Mouse (Mus musculus) T-cell, adult 66 days (primary cell): ENCODE measurements around the gene Nutf2-ps1. TPM values are rescaled to one million over a fixed set of nuclear protein-coding genes. Genes with fewer than 3 reads are reported as not detected.

Experiments used
- total RNA-seq, 2 experiments: library from RNA; stranded (reverse); gene quantifications; 3 replicates in 1 of 2; 4 replicates in 1 of 2; pipeline ENCODE4 v1.2.4; 2023

Gene Nutf2-ps1
- total RNA-seq: 10 to 100 TPM; 26.7 to 33.9 TPM

GRCm38 (mm10) chr19:53588968-53589367, at the start of gene Nutf2-ps1:
Gene Nutf2-ps1 (minus strand): TSS chr19:53589068.

GRCm38 (mm10) chr19:53599757-53600539, 11.1 kb upstream of the Nutf2-ps1 start, which contains the start of gene Smc3:
Gene Smc3 (plus strand): TSS chr19:53600398.

Other genes starting within 250 kb of the Nutf2-ps1 start
- gene Gm10197, start 217.3 kb downstream of the Nutf2-ps1 start, total RNA-seq: not detected
- 100 to 1,000 TPM in 1 of 2 experiments, 10 to 100 TPM in 1; 91.8 to 105 TPM for gene Smndc1, start 198.5 kb downstream of the Nutf2-ps1 start, total RNA-seq
- gene Dusp5, start 60.0 kb downstream of the Nutf2-ps1 start, total RNA-seq: 100 to 1,000 TPM; 158 to 164 TPM
- 10 to 100 TPM; 67.7 to 70.4 TPM for gene Smc3, start 11.3 kb upstream of the Nutf2-ps1 start, total RNA-seq
- gene Rbm20, start 88.2 kb upstream of the Nutf2-ps1 start, total RNA-seq: under 1 TPM; 0.17 to 0.24 TPM